Mouse (Mus musculus): ENCODE results near the gene Tmem81. TPM values are rescaled to one million over a fixed set of nuclear protein-coding genes. Genes with fewer than 3 reads are reported as not detected.
"Not testable (repeated sequence)": the region's sequence is repeated elsewhere in the genome, so short reads cannot be mapped to it uniquely, and the experiment has no call there.

Tmem81 gene
- 1.3 TPM in 2 replicates for polyA plus RNA-seq (2016; fragmentation: Nextera tagmentation; extraction: Ambion mirVana)

DNA sequence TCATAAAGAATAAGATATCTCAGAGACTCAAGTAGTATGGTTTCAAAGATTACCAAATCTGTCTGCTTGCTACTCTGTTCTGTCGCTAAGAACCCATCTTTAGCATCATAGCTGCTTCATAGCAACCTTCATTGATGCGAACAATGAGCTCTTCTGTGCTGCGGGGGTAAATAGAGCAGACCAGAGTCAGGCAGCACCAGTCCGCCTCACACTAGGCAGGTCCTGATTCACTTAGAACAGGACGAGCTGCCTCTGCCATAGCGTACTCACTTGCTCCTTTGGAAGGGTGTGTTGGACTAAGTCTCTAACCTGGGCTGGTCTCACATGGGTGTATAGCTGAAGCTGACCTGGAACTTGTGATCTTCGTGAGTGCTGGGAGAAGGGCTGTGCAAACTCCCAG lies at the start of gene Tmem81:
Gene Tmem81 (plus strand): TSS at position 173 of the 400 bp plus-strand sequence.
- no peak within 1 kb of the TSS for H3K27ac ChIP-seq (ENCODE audit: poor library complexity, severe bottlenecking)
- no peak within 1 kb of the TSS for H3K4me3 ChIP-seq
- WGBS = 89% methylated on average over 7 of the region's 7 CpGs
- H3K9ac ChIP-seq = no peak within 1 kb of the TSS
- no peak within 1 kb of the TSS for H3K4me2 ChIP-seq
- ATAC-seq (ENCODE audit: insufficient number of reproducible peaks, low FRiP score) = no peak
- H3K4me1 ChIP-seq (replicated peaks) = no peaks in the 10 kb centered on the region
- H3K27me3 ChIP-seq (replicated peaks) = no peaks in the 10 kb centered on the region
- no peaks in the 10 kb centered on the region for H3K9me3 ChIP-seq (replicated peaks)
- H3K36me3 ChIP-seq = peaks cover 71% of the 10 kb centered on the region

DNA sequence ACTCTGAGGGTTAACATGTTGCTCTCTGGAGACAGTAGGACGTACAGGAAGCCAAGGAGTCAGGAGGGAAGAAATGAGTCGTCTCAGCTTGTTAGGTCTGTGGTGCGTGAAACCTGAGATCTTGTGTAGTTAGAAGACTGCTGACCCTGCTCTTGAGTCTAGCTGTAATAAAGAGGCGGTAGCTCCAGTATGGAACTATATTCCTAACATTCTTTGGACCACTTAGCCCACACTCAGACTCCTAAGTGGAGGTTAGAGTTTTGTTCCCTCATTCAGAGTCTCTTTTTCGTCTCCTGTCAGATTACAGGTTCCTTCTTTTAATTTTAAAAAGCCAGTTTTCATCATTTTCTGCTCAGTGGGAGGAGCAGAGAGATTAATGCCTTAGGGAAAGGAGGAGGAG lies 41.4 kb upstream of the Tmem81 start:
- H3K36me3 ChIP-seq = peaks cover 49% of the 10 kb centered on the region
- H3K9ac ChIP-seq = no peak overlapping the region
- H3K27ac ChIP-seq (ENCODE audit: poor library complexity, severe bottlenecking) = no peak overlapping the region
- H3K9me3 ChIP-seq (replicated peaks) = no peaks in the 10 kb centered on the region
- H3K4me2 ChIP-seq = no peak overlapping the region
- peaks cover 12% of the 10 kb centered on the region for H3K4me1 ChIP-seq (replicated peaks)
- H3K27me3 ChIP-seq (replicated peaks) = no peaks in the 10 kb centered on the region
- no peak overlapping the region for H3K4me3 ChIP-seq
- ATAC-seq (ENCODE audit: insufficient number of reproducible peaks, low FRiP score) = no peak
- WGBS = 78% methylated on average over 5 of the region's 5 CpGs

DNA sequence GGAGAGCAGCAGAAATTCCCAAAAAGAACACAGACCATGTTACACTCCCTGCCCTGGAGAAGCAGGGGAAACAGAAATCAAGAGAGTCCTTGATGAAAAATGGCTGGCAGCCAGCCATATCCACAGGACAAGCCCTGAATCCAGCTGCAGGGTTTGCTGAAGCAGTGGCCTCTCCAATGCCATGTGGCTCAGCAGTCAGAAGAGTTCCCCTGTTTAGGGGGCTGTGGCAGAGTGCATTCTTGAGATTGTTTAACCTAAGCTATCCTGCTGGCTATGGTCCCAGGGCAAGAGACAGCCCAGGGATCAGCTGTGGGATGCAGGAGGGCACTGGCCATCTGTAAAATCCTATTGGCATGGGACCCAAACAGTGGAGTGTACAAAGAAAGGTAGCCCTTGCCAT lies 37.1 kb upstream of the Tmem81 start:
- ATAC-seq (ENCODE audit: insufficient number of reproducible peaks, low FRiP score) = peak; percentile 57; the same call in 1 of the 2 replicates

DNA sequence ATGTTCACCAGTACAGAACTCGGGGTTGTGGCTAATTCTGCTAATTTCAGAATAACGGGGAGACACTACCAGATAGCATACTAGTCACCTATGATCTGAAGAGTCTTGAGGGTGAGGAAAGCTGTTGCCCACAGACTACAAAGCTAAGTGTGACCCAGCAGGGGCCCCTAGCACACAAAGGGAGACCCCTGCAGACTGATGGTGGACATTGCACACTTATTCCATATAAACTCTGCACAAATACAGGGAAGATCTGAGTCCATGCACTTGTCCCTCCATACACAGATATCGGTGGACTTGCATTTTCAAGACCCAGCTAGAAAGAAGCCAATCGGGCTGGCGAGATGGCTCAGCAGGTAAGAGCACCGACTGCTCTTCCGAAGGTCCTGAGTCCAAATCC lies 36.5 kb upstream of the Tmem81 start:
- Histone ChIP-seq H3K36me3 (peaks cover 9% of the 10 kb centered on the region), H3K4me3 (no peak overlapping the region), H3K9me3 (replicated peaks) (no peaks in the 10 kb centered on the region), H3K4me2 (no peak overlapping the region), H3K27me3 (replicated peaks) (no peaks in the 10 kb centered on the region), H3K27ac (ENCODE audit: poor library complexity, severe bottlenecking) (no peak overlapping the region), H3K9ac (no peak overlapping the region), H3K4me1 (replicated peaks) (peaks cover 12% of the 10 kb centered on the region)
- WGBS = 90% methylated on average over 7 of the region's 7 CpGs
- no peak for ATAC-seq (ENCODE audit: insufficient number of reproducible peaks, low FRiP score)

More for the DNA sequence above, 37.1 kb upstream of the Tmem81 start:
- Histone ChIP-seq H3K27ac (ENCODE audit: poor library complexity, severe bottlenecking) (0 out of 2 replicates have a peak overlapping the region, but pooled peaks have one; percentile 13), H3K4me3 (no peak overlapping the region), H3K4me2 (no peak overlapping the region), H3K9ac (no peak overlapping the region), H3K36me3 (peaks cover 14% of the 10 kb centered on the region), H3K4me1 (replicated peaks) (peaks cover 12% of the 10 kb centered on the region), H3K9me3 (replicated peaks) (no peaks in the 10 kb centered on the region), H3K27me3 (replicated peaks) (no peaks in the 10 kb centered on the region)

DNA sequence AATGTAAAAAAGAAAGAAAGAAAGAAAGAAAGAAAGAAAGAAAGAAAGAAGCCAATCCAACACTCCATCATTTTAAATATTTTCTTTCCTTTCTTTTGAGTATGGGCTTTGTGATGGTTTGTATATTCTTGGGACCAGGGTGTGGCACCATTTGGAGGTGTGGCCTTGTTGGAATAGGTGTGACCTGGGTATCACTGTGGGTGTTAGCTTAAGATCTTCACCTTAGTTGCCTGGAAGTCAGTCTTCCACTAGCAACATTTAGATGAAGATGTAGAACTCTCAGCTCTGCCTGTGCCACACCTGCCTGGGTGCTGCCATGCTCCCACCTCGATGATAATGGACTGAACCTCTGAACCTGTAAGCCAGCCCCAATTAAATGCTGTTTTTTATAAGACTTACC lies 36.0 kb upstream of the Tmem81 start:
- H3K4me3 ChIP-seq; H3K9ac ChIP-seq; H3K27ac ChIP-seq (ENCODE audit: poor library complexity, severe bottlenecking); H3K4me2 ChIP-seq; H3K27me3 ChIP-seq (replicated peaks); ATAC-seq (ENCODE audit: insufficient number of reproducible peaks, low FRiP score); H3K9me3 ChIP-seq (replicated peaks); H3K36me3 ChIP-seq: not testable (repeated sequence)
- WGBS = 97% methylated on average over 1 of the region's 1 CpGs
- H3K4me1 ChIP-seq (replicated peaks) = peaks cover 12% of the 10 kb centered on the region

DNA sequence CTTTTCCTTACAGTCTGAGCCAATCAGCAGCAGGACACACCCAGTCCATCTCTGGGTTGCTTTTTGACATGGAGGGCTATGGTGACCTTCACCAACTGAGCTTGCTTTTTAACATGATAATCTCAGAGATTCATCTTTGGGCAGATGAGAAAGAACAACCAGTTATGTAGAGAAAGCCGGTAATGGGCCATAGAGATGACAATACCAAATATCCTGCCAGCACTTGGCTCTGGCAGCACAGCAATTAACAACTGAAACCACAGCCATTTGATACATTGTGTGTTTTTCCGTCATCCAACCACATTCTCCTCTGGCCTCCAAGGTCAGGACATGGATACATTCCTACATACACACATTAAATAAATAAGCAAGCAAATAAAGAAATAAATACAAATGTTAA lies 35.0 kb upstream of the Tmem81 start:
- Histone ChIP-seq H3K4me2 (no peak overlapping the region), H3K4me3 (no peak overlapping the region), H3K27me3 (replicated peaks) (no peaks in the 10 kb centered on the region), H3K9ac (no peak overlapping the region), H3K27ac (ENCODE audit: poor library complexity, severe bottlenecking) (no peak overlapping the region), H3K36me3 (peaks cover 7% of the 10 kb centered on the region), H3K9me3 (replicated peaks) (no peaks in the 10 kb centered on the region), H3K4me1 (replicated peaks) (peaks cover 17% of the 10 kb centered on the region)
- 84% methylated on average over 2 of the region's 2 CpGs for WGBS
- no peak for ATAC-seq (ENCODE audit: insufficient number of reproducible peaks, low FRiP score)

DNA sequence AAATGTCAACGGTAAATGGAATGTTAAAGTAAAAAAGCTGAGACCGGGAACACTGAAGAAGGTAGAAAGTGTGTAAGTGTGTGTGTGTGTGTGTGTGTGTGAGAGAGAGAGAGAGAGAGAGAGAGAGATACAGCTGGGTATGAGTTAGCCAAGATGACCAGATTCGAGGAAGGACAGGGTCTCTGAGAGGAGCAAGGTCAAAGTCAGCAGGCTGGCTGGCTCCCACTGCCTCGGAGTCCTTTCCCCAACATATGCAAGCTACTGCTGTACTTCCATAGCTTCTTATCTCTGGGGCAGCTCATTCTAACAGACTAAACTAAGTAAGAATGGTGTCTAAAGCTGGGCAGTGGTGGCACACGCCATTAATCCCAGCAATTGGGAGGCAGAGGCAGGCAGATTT lies 34.5 kb upstream of the Tmem81 start:
- no peaks in the 10 kb centered on the region for H3K9me3 ChIP-seq (replicated peaks)
- no peak overlapping the region for H3K4me3 ChIP-seq
- no peak for ATAC-seq (ENCODE audit: insufficient number of reproducible peaks, low FRiP score)
- WGBS = 88% methylated on average over 5 of the region's 5 CpGs
- peaks cover 7% of the 10 kb centered on the region for H3K36me3 ChIP-seq
- peaks cover 17% of the 10 kb centered on the region for H3K4me1 ChIP-seq (replicated peaks)
- H3K4me2 ChIP-seq = no peak overlapping the region
- no peaks in the 10 kb centered on the region for H3K27me3 ChIP-seq (replicated peaks)
- H3K27ac ChIP-seq (ENCODE audit: poor library complexity, severe bottlenecking) = no peak overlapping the region
- no peak overlapping the region for H3K9ac ChIP-seq

DNA sequence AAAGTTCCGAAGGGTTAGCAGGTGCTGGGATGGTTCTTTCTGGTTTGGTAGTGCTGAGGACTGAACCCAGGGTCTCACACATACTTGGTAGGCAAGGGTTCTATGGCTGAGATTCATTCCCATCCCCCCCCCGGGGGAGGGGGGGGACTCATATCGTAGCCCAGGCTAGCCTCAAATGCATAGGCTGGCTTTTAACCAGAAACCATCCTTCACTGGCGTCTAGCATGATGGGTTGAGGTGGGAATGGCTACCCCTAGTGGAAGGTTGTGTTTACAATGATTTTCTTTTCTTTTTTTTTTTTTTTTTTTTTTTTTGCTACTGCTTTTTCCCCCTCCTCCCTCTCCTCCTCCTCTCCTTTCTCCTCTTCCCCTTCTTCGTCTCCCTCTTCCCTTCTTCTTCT lies 33.5 kb upstream of the Tmem81 start:
- no peak overlapping the region for H3K9ac ChIP-seq
- H3K27me3 ChIP-seq (replicated peaks) = no peaks in the 10 kb centered on the region
- 57% methylated on average over 5 of the region's 5 CpGs for WGBS
- H3K9me3 ChIP-seq (replicated peaks) = no peaks in the 10 kb centered on the region
- H3K4me3 ChIP-seq = no peak overlapping the region
- no peak for ATAC-seq (ENCODE audit: insufficient number of reproducible peaks, low FRiP score)
- H3K27ac ChIP-seq (ENCODE audit: poor library complexity, severe bottlenecking) = no peak overlapping the region
- H3K36me3 ChIP-seq = no peaks in the 10 kb centered on the region
- peaks cover 17% of the 10 kb centered on the region for H3K4me1 ChIP-seq (replicated peaks)
- no peak overlapping the region for H3K4me2 ChIP-seq

DNA sequence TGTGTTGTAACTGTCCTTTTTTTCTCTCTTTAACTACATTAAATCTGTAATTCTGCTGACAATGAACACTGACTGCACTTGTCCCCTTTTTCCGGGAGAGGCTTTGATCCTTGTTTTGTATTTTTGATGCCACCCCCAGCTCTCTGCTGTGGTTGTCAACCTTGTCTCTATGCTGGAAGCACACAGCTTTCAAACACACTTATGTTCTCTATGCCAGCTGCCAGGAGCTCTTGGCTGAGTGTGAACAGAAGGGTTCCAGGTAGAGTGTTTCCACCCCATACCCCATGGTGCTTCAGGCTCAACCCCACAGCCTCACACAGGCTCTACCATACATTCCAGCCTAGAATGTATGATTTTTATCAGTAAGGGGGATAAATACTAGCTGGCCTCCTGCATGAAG lies 31.5 kb upstream of the Tmem81 start:
- Histone ChIP-seq H3K9me3 (replicated peaks) (no peaks in the 10 kb centered on the region), H3K36me3 (no peaks in the 10 kb centered on the region), H3K9ac (no peak overlapping the region), H3K27ac (ENCODE audit: poor library complexity, severe bottlenecking) (no peak overlapping the region), H3K4me3 (no peak overlapping the region), H3K4me1 (replicated peaks) (peaks cover 18% of the 10 kb centered on the region), H3K4me2 (no peak overlapping the region), H3K27me3 (replicated peaks) (no peaks in the 10 kb centered on the region)
- no peak for ATAC-seq (ENCODE audit: insufficient number of reproducible peaks, low FRiP score)
- 72% methylated on average over 1 of the region's 1 CpGs for WGBS

DNA sequence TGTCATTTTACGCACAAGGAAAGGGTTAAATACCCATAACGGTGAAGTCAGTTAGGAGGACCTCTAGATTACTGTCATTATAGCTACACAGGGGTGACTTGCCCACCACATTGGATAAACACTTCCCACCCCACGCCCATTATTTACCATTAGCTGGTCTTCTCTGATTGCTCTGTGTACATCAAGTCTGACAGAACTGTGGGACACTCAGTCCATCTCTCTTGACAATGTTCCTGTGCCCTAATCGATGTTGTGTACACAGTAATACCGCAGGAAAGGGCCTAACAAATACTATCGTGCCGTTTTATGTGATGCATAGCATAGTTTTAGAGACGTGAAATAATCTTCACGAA lies 29.5 kb upstream of the Tmem81 start:
- H3K9ac ChIP-seq = peak overlapping the region; percentile 64
- H3K27me3 ChIP-seq (replicated peaks) = no peaks in the 10 kb centered on the region
- peak overlapping the region; percentile 89 for H3K4me3 ChIP-seq
- no peaks in the 10 kb centered on the region for H3K9me3 ChIP-seq (replicated peaks)
- H3K4me1 ChIP-seq (replicated peaks) = peaks cover 17% of the 10 kb centered on the region
- no peaks in the 10 kb centered on the region for H3K36me3 ChIP-seq
- WGBS = 5% methylated on average over 9 of the region's 9 CpGs
- H3K27ac ChIP-seq (ENCODE audit: poor library complexity, severe bottlenecking) = peak overlapping the region; percentile 28
- ATAC-seq (ENCODE audit: insufficient number of reproducible peaks, low FRiP score) = peak; percentile 10; the same call in 1 of the 2 replicates
- H3K4me2 ChIP-seq = peak overlapping the region; percentile 70

DNA sequence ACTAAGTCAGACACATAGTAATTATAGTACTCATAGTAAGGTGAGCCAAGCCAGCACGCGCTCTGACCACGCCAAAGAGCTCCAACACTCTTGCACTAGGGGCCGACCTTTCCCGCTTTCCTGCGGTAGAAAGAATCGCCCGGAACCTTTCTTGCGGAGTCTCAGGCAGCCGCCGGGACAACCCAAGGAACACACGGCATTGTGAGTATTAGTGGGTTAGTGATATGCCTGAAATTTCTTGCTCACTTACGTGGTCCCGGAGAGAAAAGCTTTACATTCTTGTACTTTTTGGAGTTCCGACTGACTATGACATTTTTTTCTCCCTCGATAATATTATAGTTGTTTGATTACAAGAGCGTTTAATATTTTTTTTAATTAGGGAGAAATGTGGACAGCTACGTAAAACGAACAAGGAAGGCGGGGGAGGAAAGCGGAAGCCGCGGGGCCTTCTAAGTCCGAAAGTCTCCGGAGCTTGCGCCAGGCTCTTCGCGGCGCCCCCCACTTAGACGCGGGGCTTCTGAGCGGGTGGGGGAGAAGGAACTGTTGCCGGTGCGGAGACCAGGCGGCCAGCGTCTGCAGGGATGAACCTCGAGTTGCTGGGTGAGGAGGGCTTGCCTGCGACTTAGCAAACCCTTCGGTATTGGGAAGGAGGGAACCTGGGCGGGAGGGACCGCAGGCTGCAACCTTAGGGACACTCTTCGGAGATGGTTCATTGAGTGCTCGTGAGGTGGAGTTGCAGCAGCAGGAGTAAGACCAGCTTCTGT lies 28.9 kb upstream of the Tmem81 start, which contains the start of gene Rbbp5:
Gene Rbbp5 (plus strand): TSS at position 438 of the 764 bp plus-strand sequence.
- ATAC-seq (ENCODE audit: insufficient number of reproducible peaks, low FRiP score) = peak; percentile 86

DNA sequence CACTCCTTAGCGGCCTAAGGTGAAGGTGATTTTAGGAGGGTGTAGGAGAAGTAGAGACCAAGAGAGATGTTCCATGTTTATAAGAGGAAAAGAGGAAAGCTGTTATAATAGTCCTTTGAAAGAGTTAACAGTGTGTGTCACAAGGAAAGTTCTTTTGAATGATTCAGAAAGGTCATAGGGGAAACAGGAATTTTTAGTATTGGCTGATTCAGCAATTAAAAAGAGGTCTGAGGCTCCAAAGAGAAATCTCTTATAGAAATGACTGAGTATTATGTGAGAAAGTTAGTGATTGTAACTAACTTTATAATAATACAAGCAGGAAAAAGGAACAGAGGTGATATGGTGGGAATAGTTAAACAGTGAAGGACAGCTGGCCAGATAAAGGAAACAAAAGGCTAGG lies 26.6 kb upstream of the Tmem81 start:
- H3K4me3 ChIP-seq = no peak overlapping the region
- 87% methylated on average over 1 of the region's 1 CpGs for WGBS

More for the DNA sequence above, 28.9 kb upstream of the Tmem81 start, which contains the start of gene Rbbp5:
- Histone ChIP-seq H3K27me3 (replicated peaks) (no peaks in the 10 kb centered on the region), H3K36me3 (no peaks in the 10 kb centered on the region), H3K4me3 (peak within 1 kb of the TSS; percentile 89), H3K27ac (ENCODE audit: poor library complexity, severe bottlenecking) (peak within 1 kb of the TSS; percentile 59), H3K4me2 (peak within 1 kb of the TSS; percentile 70), H3K9me3 (replicated peaks) (no peaks in the 10 kb centered on the region), H3K9ac (peak within 1 kb of the TSS; percentile 89), H3K4me1 (replicated peaks) (peaks cover 17% of the 10 kb centered on the region)
- WGBS = under 1% methylated on average over 43 of the region's 43 CpGs

More for the DNA sequence above, 26.6 kb upstream of the Tmem81 start:
- no peaks in the 10 kb centered on the region; the same call in 1 of the 2 replicates for H3K36me3 ChIP-seq
- H3K4me1 ChIP-seq (replicated peaks) = peaks cover 17% of the 10 kb centered on the region
- ATAC-seq (ENCODE audit: insufficient number of reproducible peaks, low FRiP score) = no peak
- no peaks in the 10 kb centered on the region for H3K9me3 ChIP-seq (replicated peaks)
- H3K4me2 ChIP-seq = no peak overlapping the region
- no peak overlapping the region for H3K27ac ChIP-seq (ENCODE audit: poor library complexity, severe bottlenecking)
- no peak overlapping the region for H3K9ac ChIP-seq
- no peaks in the 10 kb centered on the region for H3K27me3 ChIP-seq (replicated peaks)

All from heart, embryonic 12.5 days (tissue).